Mouse (Mus musculus) MEL (cell line): ENCODE data around the gene Prh1. TPM values are rescaled to one million over a fixed set of nuclear protein-coding genes. Genes with fewer than 3 reads are reported as not detected.
"Not testable (repeated sequence)": the region's sequence is repeated elsewhere in the genome, so short reads cannot be mapped to it uniquely, and the experiment has no call there.

ENCODE experiments used
- DNase-seq: peaks from one replicate; pipeline ENCODE4 v3.0.0; 2011; ENCODE audit warnings: low read depth, low spot score
- H3K27ac ChIP-seq: 2 replicates; pipeline ENCODE4 v1.5.1; 2012; ENCODE audit warnings: low read depth, mild to moderate bottlenecking, control low read depth, low read length, moderate library complexity; ENCODE audit not compliant: control insufficient read depth
- H3K27me3 ChIP-seq, 2 experiments: fragments of 150-350 bp in 1 of 2; sonication (generic) in 1 of 2; 2 replicates each; pipeline ENCODE4 v1.6.1; 2012; ENCODE audit warnings: low read length in 2 of 2, mild to moderate bottlenecking in 2 of 2, improper control_type of control experiment in 1 of 2, moderate library complexity in 1 of 2; ENCODE audit not compliant: insufficient read depth in 2 of 2, control insufficient read depth in 1 of 2
- H3K36me3 ChIP-seq, 2 experiments: 2 replicates each; pipeline ENCODE4 v1.6.1; 2012 to 2014; ENCODE audit warnings: low read length in 2 of 2, improper control_type of control experiment in 1 of 2, inconsistent platforms in 1 of 2, mild to moderate bottlenecking in 1 of 2; ENCODE audit not compliant: insufficient read depth in 2 of 2, control insufficient read depth in 1 of 2
- H3K4me1 ChIP-seq, 2 experiments: fragments of 150-350 bp in 1 of 2; sonication (generic) in 1 of 2; 2 replicates each; pipeline ENCODE4 v1.6.1; 2012; ENCODE audit warnings: low read length in 2 of 2, improper control_type of control experiment in 1 of 2, mild to moderate bottlenecking in 1 of 2; ENCODE audit not compliant: insufficient read depth in 2 of 2, control insufficient read depth in 1 of 2
- H3K4me3 ChIP-seq, 2 experiments: fragments of 150-350 bp in 1 of 2; sonication (generic) in 1 of 2; 2 replicates each; pipeline ENCODE4 v1.5.1; 2012; ENCODE audit warnings: low read depth in 2 of 2, low read length in 2 of 2, mild to moderate bottlenecking in 2 of 2, moderate library complexity in 2 of 2, control low read depth in 1 of 2, improper control_type of control experiment in 1 of 2; ENCODE audit not compliant: control insufficient read depth in 1 of 2, insufficient read depth in 1 of 2
- H3K79me2 ChIP-seq: 2 replicates; pipeline ENCODE4 v1.6.1; 2012; ENCODE audit warnings: mild to moderate bottlenecking, low read length, moderate library complexity; ENCODE audit not compliant: control insufficient read depth, poor library complexity, insufficient read depth
- H3K9ac ChIP-seq: 2 replicates; pipeline ENCODE4 v1.6.1; 2012; ENCODE audit warnings: low read depth, mild to moderate bottlenecking, control low read depth, low read length, moderate library complexity; ENCODE audit not compliant: control insufficient read depth, poor library complexity, severe bottlenecking
- H3K9me3 ChIP-seq: fragments of 150-350 bp; sonication (generic); replicated peaks from 2 replicates; pipeline ENCODE4 v1.6.1; 2012; ENCODE audit warnings: mild to moderate bottlenecking, low read length, improper control_type of control experiment, moderate library complexity; ENCODE audit not compliant: insufficient read depth
- polyA plus RNA-seq, 2 experiments: library from polyadenylated mRNA; stranded (reverse) in 1 of 2; unstranded in 1 of 2; fragments of >175 nt in 1 of 2; fragments of >200 nt in 1 of 2; gene quantifications; 2 replicates each; pipeline versions ENCODE4 v1.2.1 to v1.2.4; 2012; ENCODE audit warnings: low replicate concordance in 2 of 2, low read depth in 1 of 2; ENCODE audit not compliant: insufficient read length in 2 of 2, insufficient read depth in 1 of 2, missing spikeins in 1 of 2
- total RNA-seq: library from RNA; depleted of rRNA; stranded (reverse); fragments of 300-350 nt; gene quantifications from 2 replicates; pipeline ENCODE4 v1.2.3, GENCODE M21; 2012; rRNA removed

Gene Prh1
- total RNA-seq (not detected in 2 replicates), polyA plus RNA-seq (not detected)

GRCm38 (mm10) chr6:132569509-132569908 is at the start of gene Prh1:
Gene Prh1, plus strand, starts transcription at chr6:132569809.
- H3K36me3 ChIP-seq, H3K27ac ChIP-seq, H3K4me3 ChIP-seq, H3K9ac ChIP-seq, H3K27me3 ChIP-seq, H3K9me3 ChIP-seq, H3K79me2 ChIP-seq, DNase-seq, H3K4me1 ChIP-seq: not testable (repeated sequence)

DNA sequence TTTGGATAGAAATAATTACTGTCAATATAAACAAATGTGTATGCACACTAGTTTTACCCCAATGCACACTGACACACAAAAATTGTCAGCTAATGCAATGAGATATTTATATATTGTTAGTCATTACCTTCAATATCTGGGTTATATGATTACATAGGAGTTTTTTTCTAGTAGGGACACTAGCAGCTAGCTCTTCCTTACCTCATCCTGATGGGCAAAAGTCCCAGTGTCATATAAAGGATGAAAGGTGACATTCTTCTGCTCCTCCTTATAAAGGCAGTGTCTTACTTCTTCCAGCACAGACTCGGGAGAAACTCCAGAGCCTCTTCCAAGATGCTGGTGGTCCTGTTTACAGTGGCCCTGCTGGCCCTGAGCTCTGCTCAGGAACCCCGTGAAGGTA is 26.0 kb downstream of the Prh1 start, which contains the start of gene Prp2:
Gene Prp2 (plus strand): TSS at position 301 of the 400 bp plus-strand sequence.
- H3K9ac ChIP-seq, H3K4me3 ChIP-seq, H3K9me3 ChIP-seq, DNase-seq, H3K36me3 ChIP-seq, H3K4me1 ChIP-seq, H3K27ac ChIP-seq, H3K27me3 ChIP-seq, H3K79me2 ChIP-seq: not testable (repeated sequence)

Other genes with a start within 250 kb of the Prh1 start
- gene Gm8882, start 205.7 kb upstream of the Prh1 start, total RNA-seq, result not detected in 2 replicates
- not detected for gene Gm8882, start 205.7 kb upstream of the Prh1 start, polyA plus RNA-seq
- gene Prp2, start 26.1 kb downstream of the Prh1 start, total RNA-seq, result not detected in 2 replicates
- not detected for gene Prp2, start 26.1 kb downstream of the Prh1 start, polyA plus RNA-seq
- not detected in 2 replicates for gene A630073D07Rik, start 81.7 kb downstream of the Prh1 start, total RNA-seq
- not detected for gene A630073D07Rik, start 81.7 kb downstream of the Prh1 start, polyA plus RNA-seq
- not detected in 2 replicates for gene Tas2r120, start 87.1 kb downstream of the Prh1 start, total RNA-seq
- gene Tas2r120, start 87.1 kb downstream of the Prh1 start, polyA plus RNA-seq, result not detected
- gene Tas2r121, start 131.2 kb downstream of the Prh1 start, total RNA-seq, result not detected in 2 replicates
- not detected for gene Tas2r121, start 131.2 kb downstream of the Prh1 start, polyA plus RNA-seq
- not detected in 2 replicates for gene Tas2r122, start 142.1 kb downstream of the Prh1 start, total RNA-seq
- gene Tas2r122, start 142.1 kb downstream of the Prh1 start, polyA plus RNA-seq, result not detected
- gene Tas2r115, start 168.2 kb downstream of the Prh1 start, total RNA-seq, result not detected in 2 replicates
- gene Tas2r115, start 168.2 kb downstream of the Prh1 start, polyA plus RNA-seq, result not detected
- gene Tas2r124, start 184.9 kb downstream of the Prh1 start, total RNA-seq, result not detected in 2 replicates
- gene Tas2r124, start 184.9 kb downstream of the Prh1 start, polyA plus RNA-seq, result not detected
- gene Tas2r102, start 192.3 kb downstream of the Prh1 start, total RNA-seq, result not detected in 2 replicates
- gene Tas2r102, start 192.3 kb downstream of the Prh1 start, polyA plus RNA-seq, result not detected
- not detected in 2 replicates for gene Tas2r136, start 208.4 kb downstream of the Prh1 start, total RNA-seq
- not detected for gene Tas2r136, start 208.4 kb downstream of the Prh1 start, polyA plus RNA-seq
- gene Tas2r117, start 233.0 kb downstream of the Prh1 start, total RNA-seq, result not detected in 2 replicates
- not detected for gene Tas2r117, start 233.0 kb downstream of the Prh1 start, polyA plus RNA-seq